Mouse (Mus musculus) lung, postnatal 0 days (tissue): Measurements from ENCODE around the gene Olfr398.

ENCODE experiments used
- CTCF ChIP-seq: IDR thresholded peaks from 2 replicates; pipeline ENCODE4 v1.5.1; 2016; ENCODE audit warnings: antibody characterized with exemption, mild to moderate bottlenecking
- EP300 ChIP-seq: IDR thresholded peaks from 2 replicates; pipeline ENCODE4 v1.6.1; 2016; ENCODE audit warnings: antibody characterized with exemption, mild to moderate bottlenecking, control low read depth

- no peak for TF ChIP-seq CTCF
- no peak for TF ChIP-seq EP300
Measured at GRCm38 (mm10) chr11:73960517-73960916, 29.7 kb downstream of the Olfr398 start, which contains the start of gene Olfr397.
